In the genomic region with DNA sequence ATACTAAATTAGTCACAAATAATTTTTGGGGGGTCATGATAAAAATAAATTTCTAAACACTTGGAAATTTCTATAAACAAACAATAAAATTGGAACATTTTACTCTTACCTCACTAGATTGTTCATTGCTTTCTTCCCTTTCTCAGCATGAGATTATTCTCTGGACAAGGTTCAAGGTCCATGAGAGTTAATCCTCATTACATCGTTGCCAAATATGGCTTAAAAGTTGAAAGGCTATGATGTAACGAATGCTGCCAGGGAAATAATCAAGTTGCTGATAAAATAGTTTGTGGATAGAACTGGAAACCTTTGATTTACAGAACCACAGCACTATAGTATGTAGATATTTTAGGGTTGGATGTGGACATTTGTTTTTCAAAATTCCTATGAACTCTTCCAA, we compare ENCODE assay signal across 18 mouse cellular contexts.
DNase-seq lines count a peak whose midpoint lies in the region; ATAC-seq and TF ChIP-seq lines count a peak whose summit lies in the region.
"Had no signal": no experiment of that assay in that cellular context is flagged by ENCODE, and none has a peak within 500 bp of the region (broad histone marks: within the 10 kb centered on the region; RNA-seq: fewer than 3 reads in every experiment).

No protein-coding gene starts in this region.

- no peak for ATAC-seq in hindbrain, postnatal 0 days
- no peak for ATAC-seq in hindbrain, embryonic 12.5 days (ENCODE audit: low FRiP score)
- ATAC-seq: forebrain, embryonic 13.5 days; forebrain, embryonic 15.5 days; forebrain, postnatal 0 days had no signal

- DNase-seq in hindbrain, postnatal 0 days (ENCODE audit: low spot score), result peak; percentile 2
- DNase-seq in kidney, adult 9 months, result peak; percentile 52
- DNase-seq in kidney, postnatal 4 days, result no peak
- peak; percentile 19 for DNase-seq in brain, adult 2 months (ENCODE audit: low read depth, low spot score)
- no peak for DNase-seq in spleen, postnatal 4 days (ENCODE audit: low spot score in 2 of 2)
- DNase-seq: adrenal gland, adult 2 months; adrenal gland, postnatal 10 days; adrenal gland, postnatal 25 days; cerebellum, adult 11-12 months; cerebellum, adult 9-11 months; cerebellum, postnatal 14 days; cerebellum, postnatal 36 days; forebrain, postnatal 0 days had no signal

- no peak overlapping the region for H3K4me3 ChIP-seq in hindbrain, postnatal 0 days (ENCODE audit: low read length)
- no peak overlapping the region for H3K4me3 ChIP-seq in hindbrain, embryonic 12.5 days
- H3K4me3 ChIP-seq: embryonic facial prominence, embryonic 10.5 days; embryonic facial prominence, embryonic 12.5 days; forebrain, embryonic 13.5 days; forebrain, embryonic 15.5 days had no signal

- H3K36me3 ChIP-seq in hindbrain, postnatal 0 days (ENCODE audit: insufficient read depth, low read length), result no peaks in the 10 kb centered on the region
- H3K36me3 ChIP-seq in hindbrain, embryonic 12.5 days, result no peaks in the 10 kb centered on the region
- H3K36me3 ChIP-seq: embryonic facial prominence, embryonic 10.5 days; embryonic facial prominence, embryonic 12.5 days; forebrain, embryonic 15.5 days had no signal

- H3K27me3 ChIP-seq in hindbrain, postnatal 0 days (ENCODE audit: insufficient read depth, low read length), result no peaks in the 10 kb centered on the region
- no peaks in the 10 kb centered on the region for H3K27me3 ChIP-seq in hindbrain, embryonic 12.5 days
- H3K27me3 ChIP-seq: embryonic facial prominence, embryonic 12.5 days; forebrain, embryonic 13.5 days; forebrain, embryonic 15.5 days had no signal

- H3K9ac ChIP-seq in hindbrain, postnatal 0 days (replicated peaks; ENCODE audit: low read length), result no peak overlapping the region
- H3K9ac ChIP-seq in hindbrain, embryonic 12.5 days, result no peak overlapping the region
- H3K9ac ChIP-seq: embryonic facial prominence, embryonic 12.5 days; forebrain, embryonic 13.5 days; forebrain, embryonic 15.5 days; forebrain, postnatal 0 days had no signal

- H3K4me1 ChIP-seq in hindbrain, postnatal 0 days (ENCODE audit: insufficient read depth, low read length), result no peaks in the 10 kb centered on the region
- H3K4me1 ChIP-seq in hindbrain, embryonic 12.5 days, result no peaks in the 10 kb centered on the region
- H3K4me1 ChIP-seq: embryonic facial prominence, embryonic 10.5 days; embryonic facial prominence, embryonic 12.5 days; forebrain, embryonic 13.5 days; forebrain, embryonic 15.5 days had no signal

- WGBS in hindbrain, postnatal 0 days, result 69% methylated on average over 2 of the region's 2 CpGs
- WGBS in hindbrain, embryonic 12.5 days, result 79% methylated on average over 2 of the region's 2 CpGs

- H3K27ac ChIP-seq in hindbrain, postnatal 0 days, result no peak overlapping the region
- H3K27ac ChIP-seq in hindbrain, embryonic 12.5 days, result no peak overlapping the region
- H3K27ac ChIP-seq: embryonic facial prominence, embryonic 10.5 days; embryonic facial prominence, embryonic 12.5 days; forebrain, embryonic 13.5 days; forebrain, embryonic 15.5 days had no signal

- no peak overlapping the region for H3K4me2 ChIP-seq in hindbrain, postnatal 0 days (ENCODE audit: low read depth, low read length)
- H3K4me2 ChIP-seq in hindbrain, embryonic 12.5 days (replicated peaks), result no peak overlapping the region
- H3K4me2 ChIP-seq: embryonic facial prominence, embryonic 12.5 days; forebrain, embryonic 13.5 days; forebrain, embryonic 15.5 days had no signal

- no peaks in the 10 kb centered on the region for H3K9me3 ChIP-seq in hindbrain, postnatal 0 days (ENCODE audit: low read length)
- H3K9me3 ChIP-seq in hindbrain, embryonic 12.5 days (replicated peaks), result no peaks in the 10 kb centered on the region
- H3K9me3 ChIP-seq: embryonic facial prominence, embryonic 10.5 days; embryonic facial prominence, embryonic 12.5 days; forebrain, embryonic 13.5 days; forebrain, embryonic 15.5 days had no signal

- no peak for TF ChIP-seq CTCF in hindbrain, postnatal 0 days (IDR thresholded peaks at IDR 0.05; ENCODE audit: low read depth)

Comparison
In these comparisons a context has a peak if more than half of its experiments do, and no peak if none do; other contexts are left out.
1. DNase-seq: peak in hindbrain, postnatal 0 days (single experiment), kidney, adult 9 months (single experiment) and brain, adult 2 months (single experiment); none in kidney, postnatal 4 days (0 of 2) and spleen, postnatal 4 days (0 of 2).